Comparison of ENCODE assay signal across 8 mouse cellular contexts in genomic region chr10:77969973-77970325, GRCm38 (mm10). TPM values are rescaled to one million over a fixed set of nuclear protein-coding genes. Genes with fewer than 3 reads are reported as not detected.
DNase-seq lines count a peak whose midpoint lies in the region; ATAC-seq and TF ChIP-seq lines count a peak whose summit lies in the region.

No protein-coding gene starts in this region.

- H3K4me3 ChIP-seq in E14TG2a.4 (replicated peaks; ENCODE audit: low read length) (peak overlapping the region; percentile 63), macrophage (ENCODE audit: inconsistent target) (peak overlapping the region; percentile 7; the same call in 1 of the 2 replicates)
- H3K4me3 ChIP-seq in hindbrain, embryonic 10.5 days, result peak overlapping the region; percentile 53

- peaks cover 15% of the 10 kb centered on the region for H3K4me1 ChIP-seq in E14TG2a.4 (replicated peaks; ENCODE audit: low read depth, low read length)
- H3K4me1 ChIP-seq in hindbrain, embryonic 10.5 days (replicated peaks), result peaks cover 13% of the 10 kb centered on the region

- peak overlapping the region; percentile 67; the same call in 1 of the 2 replicates for H3K27ac ChIP-seq in hindbrain, embryonic 10.5 days
- peak overlapping the region; percentile 95 for H3K27ac ChIP-seq in macrophage

- no peaks in the 10 kb centered on the region for H3K79me2 ChIP-seq in macrophage (ENCODE audit: inconsistent target)

- H3K27me3 ChIP-seq in E14TG2a.4 (ENCODE audit: insufficient read depth, low read length), result peaks cover 60% of the 10 kb centered on the region
- peaks cover 40% of the 10 kb centered on the region for H3K27me3 ChIP-seq in hindbrain, embryonic 10.5 days (ENCODE audit: insufficient read depth, poor library complexity, severe bottlenecking)

- 17% methylated on average over 8 of the region's 8 CpGs for WGBS in hindbrain, embryonic 10.5 days
- WGBS in macrophage (ENCODE audit: missing documents), result 15% methylated on average over 8 of the region's 8 CpGs

- H3K36me3 ChIP-seq in E14TG2a.4 (ENCODE audit: insufficient read depth, low read length) (no peaks in the 10 kb centered on the region), macrophage (ENCODE audit: inconsistent target) (no peaks in the 10 kb centered on the region)
- no peaks in the 10 kb centered on the region for H3K36me3 ChIP-seq in hindbrain, embryonic 10.5 days

- no peak for DNase-seq in frontal cortex, postnatal 14 days (ENCODE audit: low spot score in 2 of 2)
- DNase-seq in hindbrain, embryonic 10.5 days (ENCODE audit: low spot score), result no peak
- DNase-seq in retina, embryonic 14.5 days (ENCODE audit: low spot score), result no peak
- no peak for DNase-seq in layer of hippocampus, postnatal 25 days (ENCODE audit: extremely low spot score in 1 of 2, low spot score in 1 of 2)
- DNase-seq in kidney, postnatal 36 days, result no peak

- no peak for TF ChIP-seq CTCF in E14TG2a.4 (conservative IDR thresholded peaks at IDR 0.05; ENCODE audit: low read length)

- H3K9me3 ChIP-seq in E14TG2a.4 (ENCODE audit: low read length), result peaks cover 27% of the 10 kb centered on the region
- H3K9me3 ChIP-seq in hindbrain, embryonic 10.5 days, result no peaks in the 10 kb centered on the region

- ATAC-seq in frontal cortex, adult (ENCODE audit: low TSS enrichment), result peak; percentile 46; the same call in 1 of the 2 replicates

RNA-seq across cellular contexts. Expression of gene Trpm2, which starts 0.4 kb away (rescaled TPM):
- 0.88 and 1.2 TPM in 2 replicates for polyA plus RNA-seq in hindbrain, embryonic 10.5 days (2016; fragmentation: Nextera tagmentation; extraction: Ambion mirVana)
- 100 to 1,000 TPM in 8 of 26 experiments, 10 to 100 TPM in 17, 1 to 10 TPM in 1; 7.4 to 153 (median 58.0) TPM for total RNA-seq in macrophage (2018; cell fraction: chromatin; rRNA removed)
- total RNA-seq in macrophage (2018; cell fraction: cytosol; rRNA removed), result 10 to 100 TPM in 6 of 26 experiments, 1 to 10 TPM in 20; 2.9 to 18.3 (median 6.9) TPM
- total RNA-seq in macrophage (2018; cell fraction: nucleus; rRNA removed), result 10 to 100 TPM; 13.1 to 91.6 (median 37.6) TPM
- 2.6 to 5.5 TPM (median 4.7 TPM) in 3 replicates for polyA plus RNA-seq in macrophage (2018)
- total RNA-seq in layer of hippocampus, postnatal 25 days (2021), result 10 to 100 TPM; 33.2 to 40.4 TPM

RNA-seq across cellular contexts. Expression of gene 1810043G02Rik, which starts 8.4 kb away (rescaled TPM):
- 40.7 and 42.9 TPM in 2 replicates for polyA plus RNA-seq in hindbrain, embryonic 10.5 days (2016; fragmentation: Nextera tagmentation; extraction: Ambion mirVana)
- 10 to 100 TPM in 16 of 26 experiments, 1 to 10 TPM in 10; 2.3 to 21.6 (median 12.4) TPM for total RNA-seq in macrophage (2018; cell fraction: chromatin; rRNA removed)
- total RNA-seq in macrophage (2018; cell fraction: cytosol; rRNA removed), result 10 to 100 TPM in 23 of 26 experiments, 1 to 10 TPM in 3; 8.3 to 21.8 (median 14.4) TPM
- 10 to 100 TPM in 16 of 26 experiments, 1 to 10 TPM in 10; 2.3 to 20.8 (median 12.9) TPM for total RNA-seq in macrophage (2018; cell fraction: nucleus; rRNA removed)
- 9.8 to 15.6 TPM (median 10.6 TPM) in 3 replicates for polyA plus RNA-seq in macrophage (2018)
- total RNA-seq in layer of hippocampus, postnatal 25 days (2021), result 10 to 100 TPM; 31.3 to 39.8 TPM

RNA-seq across cellular contexts. Expression of gene Pfkl, which starts 39.9 kb away (rescaled TPM):
- 187 and 243 TPM in 2 replicates for polyA plus RNA-seq in hindbrain, embryonic 10.5 days (2016; fragmentation: Nextera tagmentation; extraction: Ambion mirVana)
- total RNA-seq in macrophage (2018; cell fraction: chromatin; rRNA removed), result 10 to 100 TPM; 14.9 to 75.9 (median 37.3) TPM
- 10 to 100 TPM in 25 of 26 experiments, 1 to 10 TPM in 1; 9.2 to 24.1 (median 16.9) TPM for total RNA-seq in macrophage (2018; cell fraction: cytosol; rRNA removed)
- total RNA-seq in macrophage (2018; cell fraction: nucleus; rRNA removed), result 10 to 100 TPM in 25 of 26 experiments, 1 to 10 TPM in 1; 9.2 to 39.2 (median 20.7) TPM
- 12.8 to 25.9 TPM (median 18.5 TPM) in 3 replicates for polyA plus RNA-seq in macrophage (2018)
- total RNA-seq in layer of hippocampus, postnatal 25 days (2021), result 100 to 1,000 TPM; 205 to 206 TPM

Comparison
In these comparisons a context has a peak if more than half of its experiments do, and no peak if none do; other contexts are left out.
1. H3K4me3 ChIP-seq: peak in every context shown above with its lines; median percentile 63 in E14TG2a.4; 53 in hindbrain, embryonic 10.5 days; 7 in macrophage.